Mouse (Mus musculus) fat pad, adult 2 months (tissue): ENCODE measurements around the gene Ntan1.
"Not testable (repeated sequence)": the region's sequence is repeated elsewhere in the genome, so short reads cannot be mapped to it uniquely, and the experiment has no call there.

Experiments
- DNase-seq: peaks from one replicate; pipeline ENCODE4 v3.0.0-alpha.2; 2011; ENCODE audit warnings: low read depth, low spot score; ENCODE audit errors: extremely low read depth

Gene Ntan1

DNA sequence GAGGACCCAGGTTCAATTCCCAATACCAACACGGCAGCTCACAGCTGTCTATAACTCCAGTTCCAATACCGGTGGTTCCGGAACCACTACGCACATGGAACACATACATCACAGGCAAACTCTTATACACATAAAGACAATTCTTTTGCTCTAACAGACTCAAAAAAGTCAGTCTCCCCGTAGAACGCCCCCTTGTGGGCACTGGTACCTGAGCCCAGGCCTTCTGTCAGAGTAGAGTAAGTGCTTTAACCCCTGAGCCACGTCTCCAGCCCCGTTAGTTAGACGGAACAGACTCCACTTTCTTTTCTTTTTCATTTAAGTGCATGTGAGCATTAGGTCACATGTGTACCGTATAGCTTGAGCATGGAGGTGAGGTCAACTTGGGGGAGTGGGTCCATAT is 11.8 kb downstream of the Ntan1 start:
- DNase-seq = no peak

DNA sequence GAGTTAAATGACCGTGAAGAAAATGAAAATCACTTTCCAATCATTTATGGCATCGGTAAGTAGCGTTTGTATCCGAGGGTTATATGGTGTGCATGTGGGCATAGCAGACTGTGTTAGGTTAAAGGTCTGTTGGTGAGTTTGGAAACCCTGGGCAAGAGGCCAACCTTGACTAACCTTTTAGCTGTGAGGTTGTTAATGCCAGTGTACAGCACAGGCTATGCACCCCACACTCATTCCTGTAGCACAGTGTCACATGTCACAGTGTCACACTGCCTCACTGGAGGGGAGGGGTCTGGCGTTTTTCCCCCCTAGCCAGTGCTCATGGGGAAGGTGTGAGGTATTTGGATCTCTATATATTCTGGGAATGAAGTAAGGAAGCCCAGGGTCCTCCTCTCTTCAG is 13.0 kb downstream of the Ntan1 start:
- no peak for DNase-seq

DNA sequence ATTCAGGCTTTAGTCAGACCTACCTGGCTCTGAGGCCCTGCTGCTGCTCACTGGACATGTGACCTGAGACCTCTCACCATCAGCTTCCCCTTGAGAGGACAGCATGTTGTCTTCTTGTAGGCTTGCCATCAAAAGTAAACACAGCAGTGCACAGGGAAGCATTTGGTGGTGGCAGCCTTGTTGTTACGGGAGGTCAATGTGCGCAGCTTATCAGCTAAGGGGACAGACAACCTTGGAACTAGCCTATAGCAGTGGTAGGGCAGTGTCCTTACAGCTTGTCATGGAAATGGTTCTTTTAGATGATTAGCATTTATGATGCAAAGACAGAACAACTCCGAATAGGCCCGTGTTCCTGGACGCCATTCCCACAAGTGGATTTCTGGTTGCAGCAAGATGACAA is 15.7 kb downstream of the Ntan1 start:
- DNase-seq = no peak

DNA sequence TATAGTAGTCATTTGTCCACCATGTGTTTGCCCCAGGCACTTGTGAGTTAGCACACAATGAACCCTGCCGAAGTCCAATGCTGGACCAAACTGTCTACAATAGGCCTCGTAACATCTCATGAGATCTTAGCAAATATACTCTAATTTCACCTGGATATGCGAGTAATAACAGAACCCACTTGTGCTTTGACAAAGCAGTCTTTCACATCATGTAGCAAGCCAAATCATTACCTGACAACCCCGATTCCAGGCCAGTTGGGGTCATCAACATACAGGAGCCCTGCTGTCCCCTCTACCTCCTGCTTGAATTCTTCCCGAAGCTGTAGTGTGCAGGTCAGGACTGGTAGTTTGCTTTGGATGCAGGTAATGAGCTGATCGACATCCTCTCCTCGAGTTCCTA is 21.4 kb downstream of the Ntan1 start:
- DNase-seq = no peak

DNA sequence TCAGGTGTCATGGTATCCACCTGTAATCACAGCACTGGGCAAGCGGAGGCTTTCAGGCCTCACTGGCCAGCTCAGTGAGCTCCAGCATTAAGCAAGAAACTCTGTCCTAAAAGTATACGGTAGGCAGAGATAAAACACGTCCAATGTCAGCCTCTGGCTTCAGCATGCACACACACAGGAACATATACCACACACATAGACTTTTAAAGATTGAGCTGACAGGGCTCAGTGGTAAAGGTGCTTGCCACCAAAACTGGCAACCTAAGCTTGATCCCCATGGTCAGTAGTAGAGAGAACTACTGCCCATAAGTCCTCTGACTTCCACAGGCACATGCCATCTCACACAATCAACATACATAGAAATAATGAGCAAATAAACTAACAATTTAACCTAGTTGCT is 22.3 kb downstream of the Ntan1 start:
- no peak for DNase-seq

DNA sequence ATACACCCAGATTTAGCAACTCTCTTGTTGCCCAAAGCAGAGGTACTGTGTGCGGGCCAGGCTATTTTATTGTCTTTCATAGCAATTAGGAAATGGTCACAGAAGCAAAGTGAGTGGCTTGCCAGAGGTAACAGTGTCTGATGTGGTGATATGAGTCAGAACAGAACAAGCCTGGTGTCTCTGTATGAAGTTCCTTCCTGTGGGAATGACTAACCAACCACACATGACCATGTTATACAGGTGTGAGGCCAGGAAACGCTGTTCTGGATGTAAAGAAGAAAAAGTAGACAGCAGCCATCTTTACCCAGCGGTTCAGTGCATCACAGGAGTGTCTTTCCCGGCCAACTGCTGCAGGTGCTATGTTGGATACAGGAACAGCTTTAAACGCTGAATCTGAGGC is 26.4 kb downstream of the Ntan1 start:
- peak; percentile 25 for DNase-seq

DNA sequence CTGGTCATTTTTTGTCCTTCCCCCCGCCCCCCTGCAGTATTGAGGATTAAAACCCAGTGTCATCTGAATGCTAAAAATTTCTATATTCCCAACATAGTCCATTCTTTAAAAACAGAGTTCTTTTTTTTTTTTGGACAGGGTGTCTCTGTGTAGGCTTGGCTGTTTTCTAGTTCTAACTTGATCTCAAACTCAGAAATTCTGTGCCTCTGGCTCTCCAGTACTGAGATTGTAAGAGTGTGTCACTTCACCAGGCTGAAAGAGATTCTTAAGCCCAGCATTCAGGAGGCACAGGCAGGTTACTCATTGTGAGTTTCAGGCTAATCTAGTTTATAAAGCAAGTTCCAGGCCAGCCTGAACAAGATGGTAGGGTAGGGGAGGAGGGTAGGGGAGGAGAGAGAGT is 28.0 kb downstream of the Ntan1 start:
- no peak for DNase-seq

DNA sequence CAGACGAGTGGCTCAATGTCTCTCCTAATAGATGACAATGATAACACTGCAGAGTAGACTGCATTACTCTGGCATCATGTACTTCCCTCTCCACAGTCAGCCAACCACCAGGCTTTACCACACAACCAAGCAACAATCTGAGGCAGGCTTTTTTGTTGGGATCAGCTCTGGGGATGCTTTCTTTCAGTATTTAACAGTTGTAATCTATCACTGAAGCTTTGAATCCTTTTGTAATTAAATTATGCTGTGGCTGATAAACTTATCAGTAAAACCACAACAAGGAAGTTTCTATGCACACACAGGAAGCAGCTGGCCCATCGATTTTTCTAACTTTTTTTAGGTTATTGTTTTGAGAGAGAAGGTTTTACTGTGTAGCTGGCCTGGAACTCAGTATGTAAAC is 29.7 kb downstream of the Ntan1 start:
- no peak for DNase-seq

DNA sequence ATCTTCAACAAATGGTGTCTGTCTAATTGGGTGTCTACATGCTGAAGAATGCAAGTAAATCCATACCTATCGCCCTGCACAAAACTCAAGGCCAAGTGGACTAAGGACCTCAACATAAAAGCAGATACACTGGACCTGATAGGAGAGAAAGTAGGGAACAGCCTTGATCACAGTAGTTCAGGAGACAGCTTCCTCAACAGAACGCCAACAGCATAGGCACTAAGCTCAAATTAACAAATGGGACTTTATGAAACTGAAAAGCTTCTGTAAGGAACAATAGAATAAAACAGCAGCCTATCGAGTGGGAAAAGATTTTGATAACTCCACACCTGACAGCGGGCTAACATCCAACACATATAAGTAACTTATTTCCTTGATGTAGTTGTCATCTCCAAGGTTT is 32.8 kb downstream of the Ntan1 start:
- no peak for DNase-seq

DNA sequence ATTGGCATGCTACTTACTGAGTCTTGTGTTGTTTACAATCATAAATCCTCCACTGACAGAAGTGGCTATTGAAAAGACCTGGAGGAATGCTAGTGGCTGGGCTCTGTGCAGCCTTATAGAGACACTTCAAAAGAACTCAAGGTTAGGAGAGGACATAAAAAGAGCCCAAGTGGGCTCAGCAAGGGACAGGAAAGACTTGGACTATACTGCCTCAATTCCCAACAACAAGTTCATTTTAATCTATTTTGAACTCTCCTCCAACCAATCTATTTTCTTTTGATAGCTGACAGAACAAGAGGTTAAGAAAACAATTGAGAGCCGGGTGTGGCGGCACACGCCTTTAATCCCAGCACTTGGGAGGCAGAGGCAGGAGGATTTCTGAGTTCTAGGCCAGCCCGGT is 35.2 kb downstream of the Ntan1 start:
- DNase-seq = no peak

DNA sequence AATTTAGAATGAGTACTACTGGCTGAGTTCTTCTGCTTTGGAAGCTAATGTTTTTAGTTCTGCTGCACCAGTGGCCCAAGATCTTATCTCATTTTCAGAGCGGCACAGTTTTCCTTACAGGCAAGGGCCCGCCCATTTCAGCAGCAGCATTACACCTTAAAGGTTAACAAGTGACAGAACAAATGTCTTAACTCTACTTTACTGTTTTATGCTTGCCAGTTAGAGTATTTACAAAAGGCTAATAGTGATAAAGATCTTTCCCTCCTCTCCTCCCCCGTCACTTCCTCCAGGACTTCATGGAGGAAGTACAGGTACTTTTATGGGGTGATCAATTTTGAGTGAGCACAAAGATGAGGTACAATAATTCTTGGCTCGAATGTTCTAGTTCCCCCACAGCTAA is 47.4 kb downstream of the Ntan1 start:
- DNase-seq = peak; percentile 7

DNA sequence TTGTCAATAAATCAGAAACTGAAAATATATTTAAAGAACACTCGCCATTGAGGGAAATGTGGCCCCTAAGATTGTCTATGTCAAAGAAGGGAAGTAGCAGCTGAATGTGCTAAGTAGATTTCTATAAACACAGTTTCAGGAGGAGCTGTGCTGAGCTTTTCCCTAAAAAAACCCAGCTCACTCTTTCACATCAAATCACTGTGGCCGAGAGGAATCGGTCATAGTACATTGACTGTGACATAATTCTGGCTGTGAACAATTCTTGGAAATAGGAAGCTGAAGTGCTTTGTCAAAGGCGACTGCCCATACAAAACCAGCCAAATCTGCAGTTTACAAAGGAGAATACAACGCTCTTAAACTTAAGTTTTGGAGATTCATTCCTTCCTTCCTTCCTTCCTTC is 48.0 kb downstream of the Ntan1 start:
- DNase-seq = no peak

DNA sequence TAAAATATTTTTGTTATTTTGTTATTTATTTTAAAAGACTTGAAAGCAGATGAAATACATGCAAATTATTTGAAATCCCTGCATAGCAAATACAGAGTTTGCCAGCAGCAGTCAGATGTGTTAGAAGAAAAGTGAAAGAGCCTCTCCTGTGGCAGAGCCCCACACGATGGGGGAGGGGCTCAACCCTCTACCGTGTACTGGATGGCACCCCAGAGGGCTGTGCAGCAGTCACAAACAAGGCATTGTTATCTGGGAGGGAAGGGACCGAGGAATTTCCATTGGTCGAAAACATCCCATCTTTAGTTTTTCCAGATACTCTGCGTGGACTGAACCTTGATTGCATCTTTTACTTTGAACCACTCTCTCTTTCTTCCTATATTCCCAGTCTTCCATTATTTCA is 48.8 kb downstream of the Ntan1 start:
- not testable (repeated sequence) for DNase-seq

DNA sequence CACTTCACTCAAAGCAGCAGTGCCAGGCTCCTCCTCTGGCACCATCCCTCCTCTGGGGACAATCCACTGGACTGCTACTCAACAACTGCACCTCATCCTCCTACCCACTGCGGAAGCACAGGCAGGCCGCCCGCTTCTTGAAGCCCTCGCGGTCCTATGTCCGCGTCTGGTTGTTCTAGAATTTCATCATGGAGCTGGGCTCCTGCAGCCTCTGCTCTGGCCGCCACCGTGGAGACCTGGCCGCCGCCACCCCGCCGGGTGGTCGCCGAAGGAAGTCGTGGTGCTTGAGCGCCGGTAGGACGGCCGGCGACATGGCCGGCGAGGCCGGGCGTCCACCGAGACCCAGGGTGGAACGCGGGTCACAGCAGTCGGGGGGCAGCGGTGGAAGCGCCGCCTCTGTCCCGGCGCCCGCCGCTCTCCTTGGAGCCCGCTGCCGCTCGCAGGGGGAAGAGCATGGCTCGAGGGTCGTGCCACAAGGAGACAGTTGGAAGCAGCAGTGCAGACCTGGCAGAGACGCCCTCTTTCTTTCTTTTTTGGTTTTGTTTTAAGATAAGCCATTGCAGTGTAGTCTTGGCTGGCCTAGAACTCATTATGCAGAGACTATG is 49.4 kb downstream of the Ntan1 start:
- DNase-seq = no peak

DNA sequence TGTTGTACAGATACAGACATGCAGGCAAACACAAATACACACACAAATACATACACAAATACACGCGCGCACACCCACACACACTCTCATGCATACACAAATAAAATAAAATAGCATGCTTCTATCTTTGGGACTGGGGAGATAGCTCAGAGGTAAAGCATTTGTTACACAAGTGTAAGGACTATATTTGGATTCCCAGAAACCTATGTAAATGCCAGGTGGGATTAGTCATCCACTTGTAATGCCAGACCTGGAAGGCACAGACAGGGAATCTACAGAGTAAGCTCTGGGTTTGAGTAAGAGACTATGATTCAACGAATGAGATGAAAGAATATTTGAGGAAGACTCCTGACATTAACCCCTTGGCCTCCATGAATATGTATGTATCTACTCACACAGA is 56.8 kb downstream of the Ntan1 start:
- DNase-seq = peak; percentile 56

DNA sequence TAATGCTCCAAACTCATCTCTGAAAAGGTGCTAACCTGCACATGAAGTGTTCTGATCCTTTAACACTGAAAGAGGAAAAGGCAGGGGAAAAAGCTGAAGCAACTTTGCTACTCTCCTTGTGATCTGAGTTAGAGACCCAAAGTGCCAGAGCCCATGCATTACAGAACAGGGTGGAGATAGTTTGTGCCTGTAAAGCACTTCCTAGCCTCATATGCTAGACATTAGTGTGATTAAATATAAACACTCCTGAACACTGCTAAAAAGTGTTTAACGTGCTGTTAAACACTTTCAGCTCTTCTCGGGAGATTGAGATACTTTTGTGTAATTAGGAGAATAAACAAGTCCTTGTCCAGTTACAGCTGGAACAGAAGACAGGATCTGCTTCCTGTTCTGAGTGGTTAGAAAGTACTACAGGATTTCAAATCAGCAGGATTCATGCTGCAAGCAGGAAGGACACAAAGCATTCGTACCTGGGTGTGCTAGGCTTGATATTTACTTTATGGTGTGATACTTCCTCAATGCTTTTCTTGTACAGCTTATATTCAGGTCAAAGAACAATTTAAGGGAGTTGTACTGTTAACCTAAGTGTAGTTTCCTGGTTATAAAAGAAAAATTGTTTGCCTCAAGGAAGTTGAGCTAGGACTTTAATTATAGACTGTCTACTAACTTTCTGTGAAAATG is 64.6 kb downstream of the Ntan1 start:
- no peak for DNase-seq
